Mouse (Mus musculus) thymus, postnatal 25 days (tissue): ENCODE measurements around the gene 1600014C23Rik.

Experiments
- DNase-seq: peaks from one replicate; pipeline ENCODE4 v3.0.0; 2022

Gene 1600014C23Rik

DNA sequence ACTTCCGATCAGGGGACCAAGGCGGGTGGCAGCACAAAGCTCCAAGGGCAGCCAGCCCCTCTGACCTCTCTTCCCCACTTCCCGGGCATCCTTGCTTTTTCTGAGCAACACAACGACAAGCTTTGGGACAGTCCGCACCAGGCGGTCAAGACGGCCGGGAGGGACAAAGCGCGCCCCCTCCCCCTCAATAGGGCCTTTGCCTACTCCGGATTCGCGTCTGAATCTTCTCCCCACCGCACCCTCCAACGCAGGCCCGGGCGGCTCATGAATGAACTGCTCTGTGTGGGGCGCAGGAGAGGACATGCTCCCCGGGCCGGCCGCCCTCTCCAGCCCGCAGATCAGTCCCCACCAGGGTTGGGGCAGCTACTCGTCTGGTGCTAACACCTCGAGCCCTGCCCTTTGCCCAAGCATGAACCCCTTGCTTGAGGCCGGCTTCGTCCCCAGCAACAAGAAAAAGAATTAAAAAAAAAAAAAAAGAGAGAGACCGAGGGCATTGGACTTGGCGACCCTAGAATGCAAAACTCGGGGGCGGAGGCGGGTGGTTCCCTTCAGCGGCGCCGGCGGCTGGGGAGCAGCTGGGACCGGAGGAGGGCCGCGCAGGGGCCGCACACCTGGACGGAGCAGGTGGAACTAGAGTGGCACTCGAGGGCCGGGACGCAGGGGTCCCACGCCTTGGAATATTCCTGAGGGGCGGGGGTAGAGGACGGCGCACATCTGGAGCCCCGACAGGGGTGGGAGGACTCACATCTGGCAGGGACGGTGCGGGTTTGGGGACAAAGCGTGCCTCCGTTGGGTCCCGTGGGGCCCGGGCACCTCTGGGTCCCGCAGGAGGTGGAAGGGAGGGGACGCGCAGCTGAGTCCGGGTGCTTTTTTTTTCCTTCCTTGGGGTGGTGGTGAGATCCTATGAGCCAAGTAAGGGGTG, 48.2 kb downstream of the 1600014C23Rik start:
- DNase-seq: peak; percentile 54

DNA sequence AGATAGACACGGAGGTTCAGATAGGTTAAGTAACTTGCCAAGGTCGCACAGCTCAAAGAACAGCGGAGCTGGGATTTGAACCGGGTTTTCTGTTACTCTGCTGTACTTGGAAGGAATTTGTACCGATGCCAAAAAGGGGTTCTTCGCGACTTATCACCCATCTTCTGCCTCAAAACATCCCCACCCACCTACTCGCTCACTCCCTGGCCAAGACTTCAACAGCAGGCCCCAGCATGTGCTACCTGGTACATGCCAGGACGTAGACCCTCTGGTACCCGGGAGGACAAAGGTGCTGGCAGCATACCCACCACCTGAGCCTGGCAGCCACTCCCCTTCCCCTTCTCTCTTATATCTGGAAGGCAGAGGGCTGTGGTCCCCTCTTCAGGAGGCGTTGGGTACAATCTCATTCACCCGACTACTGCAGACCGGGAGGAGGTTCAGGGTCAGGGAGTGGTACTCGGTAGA, 48.9 kb downstream of the 1600014C23Rik start:
- no peak for DNase-seq
